Mouse (Mus musculus): ENCODE measurements around the gene Trib3. TPM values are rescaled to one million over a fixed set of nuclear protein-coding genes. Genes with fewer than 3 reads are reported as not detected.

Trib3 gene
- polyA plus RNA-seq, 1 experiment from 2014 or later: 6.7 TPM

- 9% methylated on average over 21 of the region's 21 CpGs for WGBS
- Histone ChIP-seq H3K27me3 (replicated peaks; ENCODE audit: insufficient read depth, low read length) (peaks cover 15% of the 10 kb centered on the region; the same call in 1 of the 2 replicates), H3K4me3 (ENCODE audit: low read depth, low read length) (no peak overlapping the region), H3K27ac (ENCODE audit: low read length) (no peak overlapping the region), H3K9me3 (ENCODE audit: low read length) (no peaks in the 10 kb centered on the region), H3K36me3 (ENCODE audit: insufficient read depth, low read length) (no peaks in the 10 kb centered on the region), H3K4me2 (replicated peaks; ENCODE audit: low read depth, low read length) (no peak overlapping the region), H3K9ac (replicated peaks; ENCODE audit: low read depth) (no peak overlapping the region), H3K4me1 (ENCODE audit: insufficient read depth, low read depth, low read length) (no peaks in the 10 kb centered on the region)
- no peak for DNase-seq (ENCODE audit: low spot score)
- no peak for ATAC-seq
- no peak for TF ChIP-seq CTCF (IDR thresholded peaks at IDR 0.05)
- no peak for TF ChIP-seq EP300 (IDR thresholded peaks at IDR 0.05)
These were observed 32.0 kb upstream of the Trib3 start for GRCm38 (mm10) chr2:152375652-152376344.

GRCm38 (mm10) chr2:152373547-152373946 lies 29.7 kb upstream of the Trib3 start:
- H3K27me3 ChIP-seq (replicated peaks; ENCODE audit: insufficient read depth, low read length): peaks cover 15% of the 10 kb centered on the region; the same call in 1 of the 2 replicates
- WGBS: 70% methylated on average over 9 of the region's 9 CpGs
- H3K4me2 ChIP-seq (replicated peaks; ENCODE audit: low read depth, low read length): no peak overlapping the region
- H3K27ac ChIP-seq (ENCODE audit: low read length): no peak overlapping the region
- no peak overlapping the region for H3K4me3 ChIP-seq (ENCODE audit: low read depth, low read length)
- H3K4me1 ChIP-seq (ENCODE audit: insufficient read depth, low read depth, low read length): no peaks in the 10 kb centered on the region
- ATAC-seq (no peak), DNase-seq (ENCODE audit: low spot score) (no peak)
- no peaks in the 10 kb centered on the region for H3K36me3 ChIP-seq (ENCODE audit: insufficient read depth, low read length)
- TF ChIP-seq CTCF (IDR thresholded peaks at IDR 0.05) (no peak), EP300 (IDR thresholded peaks at IDR 0.05) (no peak)
- no peaks in the 10 kb centered on the region for H3K9me3 ChIP-seq (ENCODE audit: low read length)
- H3K9ac ChIP-seq (replicated peaks; ENCODE audit: low read depth): no peak overlapping the region

- no peaks in the 10 kb centered on the region for H3K9me3 ChIP-seq (ENCODE audit: low read length)
- H3K4me3 ChIP-seq (ENCODE audit: low read depth, low read length): no peak overlapping the region
- no peak overlapping the region for H3K4me2 ChIP-seq (replicated peaks; ENCODE audit: low read depth, low read length)
- no peaks in the 10 kb centered on the region for H3K4me1 ChIP-seq (ENCODE audit: insufficient read depth, low read depth, low read length)
- peaks cover 15% of the 10 kb centered on the region; the same call in 1 of the 2 replicates for H3K27me3 ChIP-seq (replicated peaks; ENCODE audit: insufficient read depth, low read length)
- DNase-seq (ENCODE audit: low spot score): no peak
- H3K9ac ChIP-seq (replicated peaks; ENCODE audit: low read depth): no peak overlapping the region
- H3K36me3 ChIP-seq (ENCODE audit: insufficient read depth, low read length): no peaks in the 10 kb centered on the region
- WGBS: 57% methylated on average over 4 of the region's 4 CpGs
- no peak for ATAC-seq
- no peak overlapping the region for H3K27ac ChIP-seq (ENCODE audit: low read length)
- no peak for TF ChIP-seq EP300 (IDR thresholded peaks at IDR 0.05)
- TF ChIP-seq CTCF (IDR thresholded peaks at IDR 0.05): no peak
These were observed 28.8 kb upstream of the Trib3 start for GRCm38 (mm10) chr2:152372661-152373060.

GRCm38 (mm10) chr2:152372104-152372503 lies 28.3 kb upstream of the Trib3 start:
- Histone ChIP-seq H3K4me3 (ENCODE audit: low read depth, low read length) (no peak overlapping the region), H3K27ac (ENCODE audit: low read length) (no peak overlapping the region), H3K4me2 (replicated peaks; ENCODE audit: low read depth, low read length) (no peak overlapping the region), H3K27me3 (replicated peaks; ENCODE audit: insufficient read depth, low read length) (peaks cover 15% of the 10 kb centered on the region; the same call in 1 of the 2 replicates), H3K9me3 (ENCODE audit: low read length) (no peaks in the 10 kb centered on the region), H3K9ac (replicated peaks; ENCODE audit: low read depth) (no peak overlapping the region), H3K4me1 (ENCODE audit: insufficient read depth, low read depth, low read length) (no peaks in the 10 kb centered on the region), H3K36me3 (ENCODE audit: insufficient read depth, low read length) (no peaks in the 10 kb centered on the region)
- TF ChIP-seq EP300 (IDR thresholded peaks at IDR 0.05) (no peak), CTCF (IDR thresholded peaks at IDR 0.05) (no peak)
- DNase-seq (ENCODE audit: low spot score) (no peak), ATAC-seq (no peak)
- WGBS: 76% methylated on average over 7 of the region's 7 CpGs

GRCm38 (mm10) chr2:152368532-152369140 lies 24.8 kb upstream of the Trib3 start:
- H3K4me2 ChIP-seq (replicated peaks; ENCODE audit: low read depth, low read length): no peak overlapping the region

GRCm38 (mm10) chr2:152367917-152368316 lies 24.1 kb upstream of the Trib3 start:
- Histone ChIP-seq H3K27me3 (replicated peaks; ENCODE audit: insufficient read depth, low read length) (no peaks in the 10 kb centered on the region), H3K27ac (ENCODE audit: low read length) (no peak overlapping the region), H3K9me3 (ENCODE audit: low read length) (no peaks in the 10 kb centered on the region), H3K4me1 (ENCODE audit: insufficient read depth, low read depth, low read length) (no peaks in the 10 kb centered on the region), H3K4me3 (ENCODE audit: low read depth, low read length) (no peak overlapping the region), H3K9ac (replicated peaks; ENCODE audit: low read depth) (no peak overlapping the region), H3K4me2 (replicated peaks; ENCODE audit: low read depth, low read length) (no peak overlapping the region), H3K36me3 (ENCODE audit: insufficient read depth, low read length) (no peaks in the 10 kb centered on the region)
- TF ChIP-seq EP300 (IDR thresholded peaks at IDR 0.05) (no peak), CTCF (IDR thresholded peaks at IDR 0.05) (no peak)
- no peak for ATAC-seq
- DNase-seq (ENCODE audit: low spot score): no peak
- WGBS: 65% methylated on average over 5 of the region's 5 CpGs

More at GRCm38 (mm10) chr2:152368532-152369140, 24.8 kb upstream of the Trib3 start:
- no peak overlapping the region for H3K4me3 ChIP-seq (ENCODE audit: low read depth, low read length)
- WGBS: 22% methylated on average over 14 of the region's 14 CpGs
- no peaks in the 10 kb centered on the region for H3K36me3 ChIP-seq (ENCODE audit: insufficient read depth, low read length)
- peak; percentile 65 for ATAC-seq
- no peak overlapping the region for H3K9ac ChIP-seq (replicated peaks; ENCODE audit: low read depth)
- H3K27ac ChIP-seq (ENCODE audit: low read length): no peak overlapping the region
- TF ChIP-seq EP300 (IDR thresholded peaks at IDR 0.05) (no peak), CTCF (IDR thresholded peaks at IDR 0.05) (peak; percentile 96)
- peak; percentile 77 for DNase-seq (ENCODE audit: low spot score)
- H3K4me1 ChIP-seq (ENCODE audit: insufficient read depth, low read depth, low read length): no peaks in the 10 kb centered on the region
- H3K9me3 ChIP-seq (ENCODE audit: low read length): no peaks in the 10 kb centered on the region
- H3K27me3 ChIP-seq (replicated peaks; ENCODE audit: insufficient read depth, low read length): 0 out of 2 replicates have a peak, but pooled peaks cover under 1% of the 10 kb centered on the region
